Mouse (Mus musculus): Measurements from ENCODE around the gene Lamc3.

GRCm38 (mm10) chr2:31855991-31856390 lies 31.1 kb upstream of the Lamc3 start:
- no peak for TF ChIP-seq CTCF (IDR thresholded peaks at IDR 0.05; ENCODE audit: control insufficient read depth, insufficient read depth, insufficient read length)
- no peak for TF ChIP-seq USF1 (IDR thresholded peaks at IDR 0.05; ENCODE audit: low read depth)
- TF ChIP-seq MAX (IDR thresholded peaks at IDR 0.05), result no peak

All from C2C12 (cell line).